Mouse (Mus musculus) ES-Bruce4 (cell line): ENCODE measurements around the gene Kirrel3.

Experiments
- CTCF ChIP-seq: IDR thresholded peaks from one replicate; pipeline ENCODE4 v1.8.1; 2011; ENCODE audit warnings: low read depth, low read length
- EP300 ChIP-seq: IDR thresholded peaks from 2 replicates; pipeline ENCODE4 v1.6.1; 2011; ENCODE audit warnings: low read depth, low read length; ENCODE audit not compliant: insufficient read depth
- POLR2A ChIP-seq: IDR thresholded peaks from one replicate; pipeline ENCODE4 v1.8.1; 2011; ENCODE audit warnings: low read length; ENCODE audit not compliant: insufficient read depth

DNA sequence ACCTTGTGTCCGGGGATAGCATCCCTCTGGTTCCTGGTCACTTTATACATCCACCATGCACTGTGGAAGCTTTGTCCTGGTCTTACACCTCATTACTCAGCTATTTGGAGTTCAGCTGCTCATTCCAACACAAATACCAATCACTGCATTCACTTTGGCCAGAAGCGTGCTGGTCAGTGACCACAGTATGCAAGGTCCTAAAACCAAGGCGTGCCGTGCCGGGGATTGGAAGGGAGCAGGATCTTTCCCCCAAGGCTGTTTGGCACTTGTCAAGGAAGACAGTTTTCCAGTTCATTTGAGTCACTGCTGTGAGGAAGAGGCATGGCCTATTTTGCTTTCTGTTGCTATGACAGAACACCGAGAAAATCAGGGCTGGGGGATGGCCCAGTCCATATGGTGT, 546.8 kb downstream of the Kirrel3 start:
- TF ChIP-seq CTCF (no peak), POLR2A (no peak), EP300 (no peak)
